Mouse (Mus musculus) C2C12 (cell line): Measurements from ENCODE around the gene Tubgcp2.

Experiments
- CEBPB ChIP-seq: IDR thresholded peaks from one replicate; pipeline ENCODE4 v1.6.1; 2011; ENCODE audit warnings: low read depth, mild to moderate bottlenecking, control low read depth, moderate library complexity
- CTCF ChIP-seq: IDR thresholded peaks from one replicate; pipeline ENCODE4 v1.5.1; 2011; ENCODE audit not compliant: control insufficient read depth, insufficient read depth, insufficient read length
- FOSL1 ChIP-seq: IDR thresholded peaks from one replicate; pipeline ENCODE4 v1.8.0; 2011; ENCODE audit warnings: mild to moderate bottlenecking, low read length; ENCODE audit not compliant: poor library complexity, insufficient read depth, severe bottlenecking
- MAX ChIP-seq: IDR thresholded peaks from one replicate; pipeline ENCODE4 v1.6.1; 2011; ENCODE audit warnings: mild to moderate bottlenecking, control low read depth
- MYOG ChIP-seq: IDR thresholded peaks from one replicate; pipeline ENCODE4 v1.6.1; 2011; ENCODE audit not compliant: control insufficient read depth, insufficient read length; ENCODE audit errors: extremely low read depth
- USF1 ChIP-seq: IDR thresholded peaks from one replicate; pipeline ENCODE4 v1.6.1; 2011; ENCODE audit warnings: low read depth, mild to moderate bottlenecking, control low read depth, moderate library complexity

DNA sequence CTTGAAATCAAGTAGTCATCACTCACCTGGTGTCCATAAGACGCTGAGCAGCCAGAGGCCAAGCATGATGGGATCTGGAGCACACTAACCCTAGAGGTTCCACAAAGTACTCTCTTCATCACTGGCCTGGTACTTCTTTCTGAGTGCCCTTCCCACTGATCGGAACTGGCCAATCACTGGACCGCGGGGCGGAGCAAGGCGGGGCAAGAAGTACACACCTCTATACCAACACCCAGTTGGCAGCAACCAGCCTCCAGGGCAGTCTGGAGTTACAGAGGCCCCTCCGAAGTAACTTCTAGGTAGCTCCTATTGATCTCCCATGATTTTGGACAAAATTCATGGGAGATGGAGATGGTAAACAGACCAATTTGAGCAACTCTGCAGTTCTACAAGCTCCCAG, 44.1 kb downstream of the Tubgcp2 start, which contains the start of gene Adam8:
- TF ChIP-seq CTCF (no peak), CEBPB (no peak), MYOG (no peak), MAX (no peak), USF1 (no peak), FOSL1 (no peak)
